Comparison of ENCODE assay signal across 9 mouse cellular contexts in genomic region chr7:91262998-91263397, GRCm38 (mm10).
DNase-seq lines count a peak whose midpoint lies in the region; ATAC-seq lines count a peak whose summit lies in the region.
"Had no signal": no experiment of that assay in that cellular context is flagged by ENCODE, and none has a peak within 500 bp of the region (broad histone marks: within the 10 kb centered on the region; RNA-seq: fewer than 3 reads in every experiment).

No protein-coding gene starts in this region.

- 11% methylated on average over 9 of the region's 9 CpGs for WGBS in liver, embryonic 11.5 days
- 8% methylated on average over 9 of the region's 9 CpGs for WGBS in embryonic facial prominence, embryonic 11.5 days

- no peak for DNase-seq in liver, embryonic 11.5 days (ENCODE audit: low spot score)
- no peak for DNase-seq in liver
- peak; percentile 2 for DNase-seq in embryonic facial prominence, embryonic 11.5 days (ENCODE audit: low spot score)
- peak; percentile 17 to 25 for DNase-seq in layer of hippocampus, adult 8-10 months (ENCODE audit: low spot score in 2 of 2)
- DNase-seq in retina, embryonic 14.5 days (ENCODE audit: low spot score): peak; percentile 27
- no peak for DNase-seq in thymus, adult 18-20 months
- DNase-seq in lung, postnatal 10 days: no peak
- no peak for DNase-seq in heart, adult 8-10 months (ENCODE audit: low spot score)

- H3K4me1 ChIP-seq in liver, embryonic 11.5 days (replicated peaks; ENCODE audit: control insufficient read depth, insufficient read depth, low read length): peaks cover 2% of the 10 kb centered on the region; the same call in 1 of the 2 replicates
- H3K4me1 ChIP-seq in embryonic facial prominence, embryonic 11.5 days (ENCODE audit: control insufficient read depth, insufficient read depth, low read length): no peaks in the 10 kb centered on the region

- H3K9ac ChIP-seq in liver, embryonic 11.5 days (ENCODE audit: low read depth, low read length): no peak overlapping the region
- H3K9ac ChIP-seq in embryonic facial prominence, embryonic 11.5 days (replicated peaks; ENCODE audit: low read length): no peak overlapping the region
- H3K9ac ChIP-seq: limb, embryonic 15.5 days had no signal

- no peaks in the 10 kb centered on the region for H3K36me3 ChIP-seq in liver, embryonic 11.5 days (ENCODE audit: control insufficient read depth, insufficient read depth, low read length)
- no peaks in the 10 kb centered on the region for H3K36me3 ChIP-seq in embryonic facial prominence, embryonic 11.5 days (replicated peaks; ENCODE audit: control insufficient read depth, insufficient read depth, low read depth, low read length)
- H3K36me3 ChIP-seq: limb, embryonic 15.5 days had no signal

- ATAC-seq in liver, embryonic 11.5 days (replicated peaks; ENCODE audit: low FRiP score): no peak
- ATAC-seq in embryonic facial prominence, embryonic 11.5 days (replicated peaks; ENCODE audit: insufficient number of reproducible peaks, low FRiP score, low TSS enrichment, low read depth): no peak

- H3K9me3 ChIP-seq in liver, embryonic 11.5 days (ENCODE audit: control insufficient read depth, low read length): no peaks in the 10 kb centered on the region
- H3K9me3 ChIP-seq in embryonic facial prominence, embryonic 11.5 days (replicated peaks; ENCODE audit: control insufficient read depth, low read length): no peaks in the 10 kb centered on the region
- H3K9me3 ChIP-seq: limb, embryonic 15.5 days had no signal

- H3K27me3 ChIP-seq in liver, embryonic 11.5 days (replicated peaks; ENCODE audit: control insufficient read depth, insufficient read depth, low read length): no peaks in the 10 kb centered on the region
- H3K27me3 ChIP-seq in embryonic facial prominence, embryonic 11.5 days (ENCODE audit: control insufficient read depth, insufficient read depth, low read length): no peaks in the 10 kb centered on the region

- no peak overlapping the region for H3K4me3 ChIP-seq in liver, embryonic 11.5 days (ENCODE audit: low read depth, low read length)
- H3K4me3 ChIP-seq in embryonic facial prominence, embryonic 11.5 days (ENCODE audit: low read depth, low read length): peak overlapping the region; percentile 26

- no peak overlapping the region for H3K27ac ChIP-seq in liver, embryonic 11.5 days (ENCODE audit: low read depth, low read length)
- no peak overlapping the region for H3K27ac ChIP-seq in embryonic facial prominence, embryonic 11.5 days (replicated peaks; ENCODE audit: low read depth, low read length)
- H3K27ac ChIP-seq: limb, embryonic 15.5 days had no signal

- peak overlapping the region; percentile 67 for H3K4me2 ChIP-seq in liver, embryonic 11.5 days
- peak overlapping the region; percentile 53 for H3K4me2 ChIP-seq in embryonic facial prominence, embryonic 11.5 days (ENCODE audit: low read depth, low read length)

Comparison
In these comparisons a context has a peak if more than half of its experiments do, and no peak if none do; other contexts are left out.
1. DNase-seq: peak in embryonic facial prominence, embryonic 11.5 days (single experiment), layer of hippocampus, adult 8-10 months (2 of 2) and retina, embryonic 14.5 days (single experiment); none in liver, embryonic 11.5 days (single experiment), liver (single experiment), thymus, adult 18-20 months (0 of 2), lung, postnatal 10 days (single experiment) and heart, adult 8-10 months (single experiment).